Mouse (Mus musculus) left cerebral cortex, postnatal 4 days (tissue): ENCODE measurements at regions not wholly inside any gene's neighbourhood (a gene's known extent, or its start where the extent isn't known, plus 50 kb on each side); places are given as distances from the start of the nearest gene placed in this dataset.

Experiments
- DNase-seq: peaks from one replicate; pipeline ENCODE4 v3.0.0-alpha.2; 2022
- intact Hi-C: fragments of 180-260 bp; cut with DNase I; formaldehyde crosslinking; loops from one replicate; pipeline ENCODE4 v1.15.1; 2025

DNA sequence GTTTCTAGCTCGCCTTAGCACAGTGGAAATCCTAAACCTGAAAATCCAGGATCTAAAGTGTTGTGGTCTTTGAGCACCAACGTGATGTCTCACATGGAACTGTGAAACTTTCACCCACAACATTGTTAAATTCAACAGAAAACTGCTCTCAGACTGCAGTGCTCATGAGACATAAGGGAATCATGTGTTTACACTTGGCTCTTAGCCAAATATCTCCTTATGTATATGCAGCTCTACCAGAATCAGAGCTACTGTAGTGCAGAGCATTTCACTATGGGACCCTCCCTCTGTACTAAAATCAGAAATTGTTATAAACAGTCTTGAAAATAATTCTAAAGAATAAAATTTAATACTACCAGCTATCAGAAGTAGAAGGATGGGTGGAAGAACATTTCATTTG, 778.8 kb upstream of the Fam84a start:
- no peak for DNase-seq
- intact Hi-C loops = no loop called here

DNA sequence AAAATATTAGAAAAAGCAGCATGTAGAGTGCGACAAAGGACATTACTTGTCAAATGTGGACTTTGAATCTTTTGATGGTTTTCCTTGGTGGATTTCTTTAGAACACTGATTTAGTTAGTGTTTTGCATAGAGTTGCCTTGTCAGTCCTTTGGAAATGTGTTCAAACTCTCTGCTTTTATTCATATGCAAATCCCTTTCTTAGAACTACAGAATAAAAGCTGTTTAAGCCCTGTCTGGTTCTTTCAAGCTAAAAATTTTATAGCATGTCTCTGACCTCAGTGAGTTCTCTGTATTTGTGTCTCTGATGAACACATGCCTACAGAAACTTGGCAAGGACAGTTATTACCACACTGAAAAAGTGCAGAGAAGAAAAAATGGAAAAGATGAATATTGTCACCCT, 775.7 kb upstream of the Fam84a start:
- intact Hi-C loops = no loop called here
- no peak for DNase-seq

DNA sequence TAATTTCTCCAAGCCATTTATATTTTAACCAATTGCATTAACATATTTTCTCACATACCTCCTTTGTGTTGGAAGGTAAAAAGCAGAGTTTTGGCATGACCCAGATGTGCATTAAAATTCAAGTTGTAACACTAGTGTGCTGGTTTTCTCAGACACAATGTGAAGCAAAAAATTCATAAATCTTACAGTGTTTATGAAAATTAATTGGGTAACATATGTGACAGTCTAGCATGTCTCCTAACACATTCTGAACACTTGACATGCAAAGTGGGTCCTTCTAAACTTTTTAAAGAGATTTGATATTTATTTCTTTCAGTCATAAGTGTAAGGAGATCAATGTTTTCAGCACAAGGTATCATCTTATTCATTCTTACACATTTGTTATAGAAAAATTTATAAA, 771.9 kb upstream of the Fam84a start:
- intact Hi-C loops = no loop called here
- DNase-seq = no peak

DNA sequence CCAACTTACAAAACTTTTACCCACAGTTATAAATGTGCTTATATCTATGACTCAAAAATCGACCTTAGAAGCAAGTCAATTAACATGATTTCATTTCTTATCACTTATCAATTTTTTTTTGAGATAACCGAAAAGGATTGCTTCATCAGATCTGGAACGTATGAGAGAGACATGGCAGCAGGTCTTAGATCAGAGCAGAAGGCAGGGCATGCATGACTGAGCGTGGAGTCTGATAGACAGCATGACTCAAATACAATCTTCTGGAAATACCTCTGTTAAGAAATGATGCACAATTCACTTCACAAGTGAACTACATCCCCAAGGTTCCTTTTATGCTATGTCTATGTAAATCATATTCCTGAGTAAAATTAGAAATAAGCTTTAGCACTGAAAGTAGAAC, 760.1 kb upstream of the Fam84a start:
- peak; percentile 8 for DNase-seq
- intact Hi-C loops = no loop called here

DNA sequence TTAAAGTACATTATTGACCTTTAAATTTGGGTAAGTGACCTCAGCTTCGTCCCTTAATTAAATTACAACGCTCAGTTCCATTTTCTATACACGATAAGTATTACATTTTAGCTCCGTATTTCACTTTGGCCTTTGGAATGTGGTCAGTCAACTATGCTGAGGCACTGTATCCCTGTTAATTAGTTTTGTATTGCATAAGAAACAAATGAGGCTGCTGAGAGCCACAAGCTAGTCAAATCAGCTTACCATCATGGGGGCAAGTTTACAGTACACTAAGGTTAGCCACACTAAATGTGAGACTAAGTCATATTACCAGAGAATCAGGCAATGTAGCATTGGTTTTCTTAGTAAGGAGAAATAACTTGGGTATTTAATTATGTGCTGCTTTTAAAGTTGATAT, 731.3 kb upstream of the Fam84a start:
- intact Hi-C loops = no loop called here
- no peak for DNase-seq

GRCm38 (mm10) chr12:14880458-14880857, 728.6 kb upstream of the Fam84a start:
- no peak for DNase-seq
- intact Hi-C loops = no loop called here

DNA sequence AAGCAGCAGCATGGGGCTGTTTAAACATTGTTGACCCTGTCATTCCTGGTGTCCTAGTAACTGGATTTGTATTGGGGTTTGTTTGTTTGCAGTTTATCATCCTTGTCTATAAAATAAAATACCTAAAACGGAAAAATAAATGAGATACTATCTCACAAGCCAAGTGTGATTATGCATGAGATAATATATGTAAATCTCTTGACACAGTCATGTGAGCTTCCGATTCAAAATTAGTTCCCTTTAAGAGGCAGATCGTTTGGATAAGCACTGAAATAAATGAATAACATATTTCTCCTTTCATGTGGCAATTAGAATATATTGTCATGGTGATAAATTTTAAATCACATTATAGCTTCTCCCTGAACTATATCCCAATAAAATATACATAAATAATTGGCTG, 723.4 kb upstream of the Fam84a start:
- intact Hi-C loops = no loop called here
- no peak for DNase-seq

DNA sequence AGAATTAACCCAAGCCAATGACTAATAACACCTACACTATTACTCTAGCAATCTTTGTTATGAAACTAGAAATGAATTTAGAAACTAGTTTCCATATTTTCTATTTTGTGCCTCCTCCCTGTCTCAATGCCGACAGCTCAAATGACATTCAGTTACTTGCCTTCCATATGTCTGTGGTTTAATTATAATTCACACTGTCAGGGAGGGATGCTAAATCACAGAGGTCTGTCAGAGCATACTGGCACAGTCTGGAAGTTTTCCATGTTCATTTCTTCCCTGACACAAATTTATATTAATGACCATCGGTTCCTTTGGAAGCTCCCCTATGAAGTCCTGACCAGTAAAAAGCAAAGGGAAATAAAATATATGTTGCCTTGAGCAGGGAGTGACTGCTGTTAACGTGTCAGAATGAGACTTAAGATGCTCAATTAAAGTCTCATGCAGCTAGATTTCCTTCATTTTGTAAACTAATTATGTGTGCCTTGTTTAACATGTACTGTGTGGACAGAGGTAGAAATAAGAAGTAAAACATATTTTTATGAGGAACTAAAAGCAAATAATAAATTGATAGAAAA, 719.6 kb upstream of the Fam84a start:
- intact Hi-C loops = no loop called here
- DNase-seq = no peak

DNA sequence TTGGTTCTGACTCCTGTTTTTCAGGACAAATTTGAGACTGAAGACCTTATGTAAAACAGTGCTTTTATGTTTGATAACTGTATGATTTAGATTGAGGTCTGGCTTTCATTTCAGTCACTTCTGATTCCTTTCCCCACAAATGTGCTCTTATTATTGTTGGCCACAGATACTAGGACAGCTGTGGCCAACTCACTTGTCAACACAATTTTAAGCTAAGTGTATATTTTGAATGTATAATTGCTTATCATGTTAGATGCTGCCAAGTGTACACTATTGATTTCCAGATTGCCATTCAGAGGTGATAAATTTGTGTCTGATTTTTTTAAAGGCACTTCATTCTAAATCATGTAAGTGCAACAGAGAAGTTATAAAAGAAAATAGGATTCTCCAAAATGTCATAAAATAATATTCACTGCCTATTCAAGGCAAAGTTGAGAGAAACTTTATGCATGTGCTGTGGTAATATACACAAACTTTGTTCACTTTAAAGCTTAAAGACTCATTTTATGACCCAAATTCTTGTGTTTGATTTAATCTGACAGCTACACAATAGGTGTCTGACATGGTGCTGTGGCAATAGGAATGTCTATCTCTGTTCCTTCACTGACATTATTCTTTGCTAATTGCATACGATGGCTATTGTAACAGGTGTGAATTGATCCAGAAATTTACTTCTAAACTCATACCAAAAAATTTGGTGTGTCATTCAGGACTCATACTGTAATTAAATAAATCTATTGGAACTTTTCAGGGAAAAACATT, 708.1 kb upstream of the Fam84a start:
- intact Hi-C loops = no loop called here

DNA sequence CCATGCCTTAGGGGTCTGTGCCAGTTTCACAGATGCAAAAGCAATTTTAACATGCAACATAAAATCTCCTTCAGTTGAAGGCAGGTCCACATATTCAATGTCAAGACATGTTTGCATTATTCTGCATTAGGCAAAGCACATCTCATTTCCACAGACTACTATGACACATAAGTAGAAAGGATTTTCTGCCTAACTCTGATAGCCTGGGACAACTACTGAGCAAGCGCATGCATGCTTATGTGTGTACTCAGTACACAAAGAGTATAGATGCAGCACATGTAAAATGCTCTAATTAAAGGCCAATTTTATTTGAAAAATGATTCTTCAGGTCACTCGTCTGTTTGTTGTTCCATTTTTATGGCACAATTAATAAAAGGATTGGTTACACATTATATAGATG, 707.2 kb upstream of the Fam84a start:
- DNase-seq = no peak
- intact Hi-C loops = no loop called here

More for the DNA sequence above, 708.1 kb upstream of the Fam84a start:
- DNase-seq = no peak

GRCm38 (mm10) chr12:14835510-14835909, 683.7 kb upstream of the Fam84a start:
- intact Hi-C loops = no loop called here
- DNase-seq = no peak
